Mouse (Mus musculus): ENCODE measurements around the gene Pih1d2.
"Not testable (repeated sequence)": the region's sequence is repeated elsewhere in the genome, so short reads cannot be mapped to it uniquely, and the experiment has no call there.

Gene Pih1d2

GRCm38 (mm10) chr9:50617794-50618330 lies 741 bp downstream of the Pih1d2 start:
- DNase-seq (ENCODE audit: low read depth): no peak

DNA sequence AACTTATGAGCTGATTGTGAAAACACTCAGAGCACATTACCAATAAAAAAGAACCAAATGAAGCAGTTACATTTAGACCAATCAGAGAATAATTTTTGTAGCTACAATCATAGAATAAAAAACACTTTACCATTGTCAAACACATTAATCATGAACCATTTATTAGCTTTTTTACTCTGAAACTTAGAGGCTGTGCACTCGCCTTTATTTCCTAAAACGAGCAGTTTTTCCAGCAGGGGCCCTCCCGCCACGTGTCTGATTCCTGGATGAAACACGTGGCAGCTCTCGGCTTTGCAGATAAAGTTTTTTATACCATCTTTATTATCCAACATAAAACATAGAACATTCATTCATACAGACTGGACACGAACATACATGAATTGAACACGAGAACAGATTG lies 13.8 kb downstream of the Pih1d2 start:
- DNase-seq (ENCODE audit: low read depth): not testable (repeated sequence)

DNA sequence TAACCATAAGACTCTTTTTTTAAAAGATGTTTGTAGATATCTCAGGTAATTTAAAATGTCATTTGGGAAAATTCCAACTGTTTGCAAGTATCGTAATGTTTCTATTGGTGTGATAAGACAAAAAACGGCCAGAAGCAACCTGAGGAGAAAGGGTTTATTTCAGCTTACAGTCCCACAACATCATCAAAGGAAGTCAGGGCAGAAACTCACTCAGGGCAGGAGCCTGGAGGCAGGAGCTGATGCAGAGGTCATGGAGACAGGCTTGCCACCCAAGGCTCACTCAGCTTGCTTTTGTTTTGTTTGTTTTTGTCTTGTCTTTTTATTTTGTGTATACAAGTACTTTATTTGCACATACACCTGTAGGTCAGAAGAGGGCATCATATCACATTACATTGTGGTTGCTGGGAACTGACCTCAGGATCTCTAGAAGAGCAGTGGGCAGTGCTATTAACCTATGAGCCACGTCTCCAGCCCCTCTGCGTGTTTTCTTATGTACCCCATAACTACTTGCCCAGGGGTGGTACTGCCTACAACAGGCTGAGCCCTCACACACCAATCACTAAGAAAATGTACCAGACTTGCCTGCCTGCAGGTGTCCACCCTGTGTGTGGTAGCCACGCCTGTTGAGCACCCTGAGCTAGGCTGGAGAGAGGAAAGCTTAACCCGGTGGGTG lies 15.0 kb downstream of the Pih1d2 start:
- DNase-seq (ENCODE audit: low read depth): no peak

- peak; percentile 30 for DNase-seq (ENCODE audit: low read depth)
These were observed 15.9 kb downstream of the Pih1d2 start for GRCm38 (mm10) chr9:50633059-50633458.

DNA sequence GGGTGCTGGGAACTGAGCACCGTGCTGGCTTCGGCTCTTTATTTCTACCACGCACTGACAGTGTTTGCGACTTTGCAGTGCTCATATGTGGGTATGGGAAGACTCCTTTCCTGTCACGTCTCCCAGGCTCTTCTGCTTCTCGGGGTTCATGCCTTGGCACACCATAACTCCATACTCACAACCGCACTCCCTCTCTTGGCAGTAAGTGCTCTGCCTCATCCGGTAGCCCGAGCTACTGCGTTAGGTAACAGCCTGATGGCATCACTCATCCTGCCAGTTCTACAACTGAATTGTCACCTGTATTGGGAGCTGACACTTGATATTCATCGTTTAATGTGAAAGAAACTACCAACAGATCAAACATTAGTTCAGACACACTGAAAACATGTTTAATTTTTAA lies 17.1 kb downstream of the Pih1d2 start:
- no peak for DNase-seq (ENCODE audit: low read depth)

DNA sequence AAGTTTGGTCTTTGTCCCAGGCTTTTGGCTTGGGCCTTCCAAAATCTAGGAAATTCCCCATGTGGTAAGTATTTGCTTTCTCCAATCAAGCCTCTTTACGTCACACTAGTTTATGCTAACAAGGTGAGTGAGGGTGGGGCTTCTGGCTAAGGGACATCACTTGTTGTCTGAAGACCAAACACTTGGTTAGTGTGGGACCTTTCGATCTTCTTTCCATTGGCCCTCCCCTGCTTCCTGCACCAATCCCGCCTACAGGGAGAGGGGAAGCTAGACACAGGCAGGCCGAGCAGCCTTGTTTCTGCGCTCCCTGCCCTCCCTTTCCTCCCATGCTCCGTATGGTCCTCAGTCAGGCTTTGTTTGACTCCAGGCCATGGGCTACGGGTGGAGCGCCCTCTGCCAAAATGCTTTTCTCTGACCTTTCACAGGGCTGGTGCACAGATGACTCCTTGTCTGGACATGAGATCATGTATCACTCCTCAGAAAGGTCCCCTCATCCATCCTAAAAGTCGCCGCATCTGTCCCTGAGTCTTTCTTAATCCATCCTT lies 29.8 kb downstream of the Pih1d2 start:
- DNase-seq (ENCODE audit: low read depth): no peak

DNA sequence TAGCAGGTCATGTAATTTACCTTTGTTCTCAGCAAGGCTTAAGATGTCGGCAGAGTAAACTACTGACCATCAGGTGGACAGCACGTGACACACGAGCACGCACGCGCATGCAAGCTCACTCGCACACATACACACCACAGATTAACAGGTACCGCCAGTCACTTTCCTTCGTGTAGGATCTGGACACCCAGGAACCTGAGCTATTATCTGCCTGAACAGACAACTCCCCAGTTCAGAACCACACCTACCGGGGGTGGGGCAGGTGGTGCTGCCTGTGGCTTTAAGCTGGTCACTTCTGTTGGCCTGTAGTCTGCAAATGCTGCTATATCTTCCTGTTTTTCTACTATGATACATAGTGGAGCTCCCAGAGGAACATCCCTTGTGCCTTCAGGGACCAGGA lies 33.4 kb downstream of the Pih1d2 start:
- peak; percentile 54 for DNase-seq (ENCODE audit: low read depth)

- DNase-seq (ENCODE audit: low read depth): no peak
These were observed 41.3 kb downstream of the Pih1d2 start for GRCm38 (mm10) chr9:50658391-50658790.

DNA sequence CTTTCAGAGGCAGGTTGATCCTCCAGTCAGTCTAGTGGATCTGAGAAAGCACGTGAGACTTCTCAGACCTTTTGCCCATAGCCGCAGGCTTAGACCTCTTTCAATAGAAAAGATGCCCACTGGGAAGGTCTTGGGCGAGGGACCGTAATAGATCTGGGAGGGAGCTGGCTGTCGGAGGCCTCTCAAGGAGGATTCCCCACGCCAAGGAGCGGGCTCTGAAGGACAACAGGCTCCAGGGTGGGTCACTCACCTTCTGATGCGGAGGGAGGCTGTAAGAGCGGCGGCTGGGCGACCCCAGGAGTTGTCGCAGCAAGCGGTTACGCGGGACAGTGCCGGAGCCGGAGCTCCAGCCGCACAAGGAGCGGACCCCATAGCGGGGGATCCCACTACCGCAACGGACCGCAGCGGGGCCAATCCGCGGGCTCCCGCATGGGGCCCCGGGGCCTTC lies 41.8 kb downstream of the Pih1d2 start:
- no peak for DNase-seq (ENCODE audit: low read depth)

DNA sequence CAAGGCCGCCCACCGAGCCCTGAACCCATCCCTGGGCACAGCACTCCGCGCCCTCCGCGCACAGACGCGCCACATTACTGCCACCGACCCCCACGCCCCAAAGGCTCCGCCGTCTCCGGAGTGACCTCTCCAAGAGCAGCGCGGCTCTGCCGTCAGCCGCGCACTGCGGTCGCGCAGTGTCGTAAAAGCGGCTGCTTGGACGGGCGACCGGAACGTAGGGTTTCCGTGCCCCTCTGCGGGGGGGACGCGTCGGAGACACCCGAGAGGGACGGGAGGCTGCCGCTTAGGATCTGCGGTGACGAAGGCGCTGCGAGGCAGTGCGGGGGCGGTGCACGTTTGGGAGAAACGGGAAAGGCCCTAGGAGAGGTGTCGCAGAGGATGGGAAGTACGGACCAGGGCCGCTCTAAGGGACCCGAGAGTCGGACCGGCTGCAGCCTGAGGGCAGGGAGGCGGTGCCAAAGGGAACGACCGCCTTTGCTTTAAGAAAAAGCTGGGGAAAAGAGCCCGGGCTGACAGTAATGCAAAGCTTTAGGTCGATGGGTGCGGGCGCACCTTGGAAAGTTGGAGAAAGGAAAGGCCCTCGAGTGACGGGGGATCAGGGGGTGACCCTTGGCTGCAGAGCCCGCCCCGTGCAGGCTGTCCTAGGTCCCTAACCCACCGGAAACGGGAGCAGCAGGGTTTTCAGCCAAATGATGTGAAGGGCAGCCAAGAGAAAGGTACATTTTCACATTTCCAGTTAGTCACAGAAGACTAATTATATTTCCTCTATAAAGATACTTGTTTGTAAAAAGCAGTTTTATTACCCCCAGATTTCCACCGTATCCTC lies 42.5 kb downstream of the Pih1d2 start, which contains the start of gene Dlat:
TSS of gene Dlat (minus strand) at position 389 of the 826 bp plus-strand sequence.
- peak; percentile 71 for DNase-seq (ENCODE audit: low read depth)

DNA sequence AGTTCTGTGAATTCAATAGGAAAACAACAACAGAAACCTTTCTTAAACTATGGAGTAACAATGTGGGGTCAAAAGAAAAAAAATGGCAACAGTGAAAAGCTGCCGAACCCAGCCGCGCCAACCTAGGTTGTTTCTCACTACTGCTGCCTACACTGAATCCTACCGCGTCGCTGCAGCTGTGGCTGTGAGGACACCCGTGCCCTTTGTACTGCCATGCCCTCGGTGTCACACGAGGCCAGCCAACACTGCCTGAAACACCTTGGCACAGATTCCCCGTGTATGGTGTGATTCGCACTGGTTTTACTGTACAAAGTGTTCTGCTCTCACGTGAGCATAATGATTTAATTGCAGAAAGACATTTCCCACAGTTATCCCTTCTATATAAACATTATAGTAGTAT lies 43.3 kb downstream of the Pih1d2 start:
- DNase-seq (ENCODE audit: low read depth): no peak

DNA sequence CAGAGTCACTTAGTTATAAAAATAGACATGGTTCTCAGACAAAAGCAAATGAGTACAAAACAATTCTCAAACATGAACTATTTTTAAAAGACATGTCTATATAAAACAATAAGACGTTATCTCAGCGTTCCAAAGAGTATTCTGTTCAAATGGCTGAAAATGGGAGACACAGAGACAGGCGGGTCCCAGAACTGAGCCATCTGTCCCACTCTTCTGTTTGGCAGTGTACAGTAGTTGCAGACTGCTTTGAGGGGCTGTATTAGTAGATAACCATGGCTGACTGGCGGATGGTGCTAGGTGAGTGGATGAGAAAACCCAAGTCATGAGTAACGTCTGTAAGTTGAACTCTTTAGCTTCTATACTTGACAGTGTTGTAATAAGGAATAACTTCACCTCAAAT lies 47.7 kb downstream of the Pih1d2 start:
- no peak for DNase-seq (ENCODE audit: low read depth)

DNA sequence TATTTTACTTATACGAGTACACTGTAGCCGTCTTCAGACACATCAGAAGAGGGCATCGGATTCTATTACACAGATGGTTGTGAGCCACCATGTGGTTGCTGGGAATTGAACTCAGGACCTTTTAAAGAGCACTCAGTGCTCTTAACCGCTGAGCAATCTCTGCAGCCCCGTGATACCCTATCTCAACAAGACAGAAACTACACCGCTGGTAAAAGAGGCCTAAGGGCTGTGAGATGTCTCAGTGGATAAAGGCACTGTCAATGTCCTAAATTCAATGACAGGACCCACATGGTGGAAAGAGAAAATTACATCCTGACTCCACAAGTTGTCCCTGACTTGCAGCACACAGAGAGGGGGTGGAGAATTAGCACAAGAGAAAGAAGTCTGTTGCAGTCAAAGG lies 49.3 kb downstream of the Pih1d2 start:
- DNase-seq (ENCODE audit: low read depth): no peak

DNA sequence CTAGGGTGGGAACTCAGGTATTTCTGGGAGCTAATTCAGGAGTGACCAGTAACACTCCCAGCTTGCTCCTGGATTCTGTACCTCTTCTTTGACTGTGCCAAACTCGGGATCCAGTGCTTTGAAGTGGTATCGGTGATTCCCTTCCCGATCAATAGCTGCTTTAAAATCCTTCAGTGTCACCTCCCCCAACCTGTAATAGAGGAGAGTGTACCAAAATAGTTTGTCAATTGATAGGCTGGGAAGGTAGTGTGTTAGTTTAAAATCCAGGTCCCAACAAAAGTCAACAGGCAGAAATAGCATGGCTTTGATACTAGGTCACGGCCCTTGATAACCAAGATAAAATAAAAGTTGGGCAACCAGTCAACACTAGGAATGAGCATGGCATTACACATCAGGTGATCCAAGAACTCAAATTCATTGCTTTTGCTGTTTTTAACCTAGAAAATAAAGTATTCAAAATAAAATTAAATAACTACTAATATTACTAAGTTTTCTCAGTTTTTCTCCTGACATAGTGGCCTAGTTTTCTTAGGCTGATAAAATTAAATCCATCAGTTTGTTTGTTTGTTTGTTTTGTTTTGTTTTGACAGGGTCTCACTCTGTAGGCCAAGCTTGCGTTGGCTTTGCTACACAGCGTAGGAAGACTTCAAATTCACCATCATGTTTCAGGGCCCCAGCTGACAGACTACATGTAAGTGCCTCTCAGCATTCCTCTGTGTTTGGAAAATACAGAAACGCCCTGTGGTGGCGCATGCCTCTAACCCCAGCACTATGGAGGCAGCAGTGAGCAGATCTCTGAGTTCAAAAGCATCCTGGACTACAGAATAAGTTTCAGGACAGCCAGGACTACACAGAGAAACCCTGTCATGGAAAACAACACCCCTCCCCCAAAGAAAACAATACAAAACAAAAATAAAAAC lies 50.7 kb downstream of the Pih1d2 start:
- DNase-seq (ENCODE audit: low read depth): no peak

GRCm38 (mm10) chr9:50670690-50671089 lies 53.6 kb downstream of the Pih1d2 start:
- DNase-seq (ENCODE audit: low read depth): peak; percentile 62

All from c-Kit-positive CD71-positive TER-119-negative erythroid progenitor cells, embryonic 14.5 days (primary cell).